Mouse (Mus musculus): ENCODE results near the gene Rfesd.

Rfesd gene

DNA sequence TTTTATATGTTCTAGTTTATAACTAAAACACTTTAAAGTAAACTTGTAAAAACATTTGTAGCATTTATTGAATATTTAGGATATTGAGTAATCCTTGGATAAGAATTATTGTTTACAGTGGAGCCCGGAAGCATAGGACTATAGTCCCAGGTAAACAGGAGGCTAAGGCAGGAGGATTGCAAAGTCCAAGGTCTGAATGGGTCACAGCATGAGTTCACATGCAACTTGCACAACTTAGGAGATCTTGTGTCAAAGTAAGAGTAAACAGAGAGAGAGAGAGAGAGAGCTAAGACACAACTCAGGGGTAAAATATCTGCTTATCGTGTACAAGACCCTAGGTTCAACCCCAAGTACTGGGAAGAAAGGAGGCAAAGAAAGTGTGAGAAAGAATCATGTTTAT, 41.9 kb downstream of the Rfesd start:
- DNase-seq: no peak

DNA sequence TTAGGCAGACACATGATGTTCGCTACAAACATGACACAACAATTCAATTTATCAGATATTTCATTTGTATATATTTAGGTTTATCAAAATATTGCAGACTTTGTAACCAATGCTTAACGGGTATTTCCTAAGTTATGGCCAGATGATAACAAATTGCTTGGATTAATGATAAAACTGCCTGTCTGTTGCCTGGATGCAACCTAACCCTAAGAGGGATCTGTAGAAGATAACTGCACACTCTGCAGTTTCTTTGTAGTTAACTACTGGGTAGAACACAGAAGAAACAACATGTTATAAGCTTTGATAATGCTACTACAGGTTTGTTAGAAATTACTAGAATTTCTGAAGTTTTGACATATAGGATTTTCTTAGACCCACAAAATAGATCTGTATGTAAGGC, 42.3 kb downstream of the Rfesd start:
- DNase-seq: no peak

- no peak for DNase-seq
These were observed 42.9 kb downstream of the Rfesd start for GRCm38 (mm10) chr13:75975629-75976028.

DNA sequence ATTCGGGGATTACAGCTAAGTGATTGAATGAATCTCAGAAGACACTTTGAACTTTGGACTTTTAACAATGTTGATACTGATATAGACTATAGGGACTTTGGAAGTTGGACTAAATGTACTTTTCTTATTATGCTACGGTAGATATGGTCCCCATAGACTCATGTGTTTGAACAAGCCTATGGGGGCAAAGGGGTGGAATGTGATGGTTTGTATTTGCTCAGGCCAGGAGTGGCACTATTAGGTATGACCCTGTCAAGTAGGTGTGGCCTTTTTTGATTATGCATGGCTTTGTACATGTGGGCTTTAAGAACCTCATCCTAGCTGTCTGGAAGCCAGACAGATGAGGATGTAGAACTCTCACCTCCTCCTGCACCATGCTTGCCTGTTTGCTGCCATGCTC, 44.0 kb downstream of the Rfesd start:
- no peak for DNase-seq

- DNase-seq: no peak
These were observed 51.7 kb downstream of the Rfesd start, which contains the start of gene Spata9 for GRCm38 (mm10) chr13:75966850-75967249. Gene Spata9 (plus strand): TSS chr13:75967150.

DNA sequence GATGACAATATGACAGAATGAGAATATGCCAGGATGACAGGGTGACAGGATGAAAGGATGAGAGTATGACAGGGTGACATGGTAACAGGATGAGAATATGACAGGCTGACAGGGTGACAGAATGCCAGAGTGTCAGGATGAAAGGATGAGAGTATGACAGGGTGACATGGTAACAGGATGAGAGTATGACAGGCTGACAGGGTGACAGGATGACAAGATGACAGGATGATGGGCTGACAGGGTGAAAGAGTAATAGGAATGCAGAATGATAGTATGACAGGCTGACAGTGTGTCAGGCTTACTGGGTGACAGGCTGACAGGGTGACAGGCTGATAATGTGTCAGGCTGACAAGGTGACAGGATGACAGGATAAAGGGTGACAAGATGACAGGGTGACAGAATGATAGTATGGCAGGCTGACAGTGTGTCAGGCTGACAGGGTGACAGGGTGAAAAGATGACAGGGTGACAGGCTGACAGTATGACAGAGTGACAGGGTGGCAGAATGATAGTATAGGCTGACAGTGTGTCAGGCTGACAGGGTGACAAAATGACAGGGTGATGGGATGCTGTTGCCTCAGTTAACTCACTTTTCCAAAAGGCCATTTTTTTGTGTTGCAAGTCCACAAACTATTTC, 63.0 kb downstream of the Rfesd start:
- no peak for DNase-seq

Data from lung, adult 18-20 months (tissue).